Mouse (Mus musculus) heart, embryonic 10.5 days (tissue): Measurements from ENCODE around the gene Osbpl2. TPM values are rescaled to one million over a fixed set of nuclear protein-coding genes. Genes with fewer than 3 reads are reported as not detected.

ENCODE experiments used
- DNase-seq: peaks from one replicate; pipeline ENCODE4 v3.0.0-alpha.2; 2017; ENCODE audit warnings: low spot score
- H3K27ac ChIP-seq: fragments of 300-500 bp; sonication (generic); 2 replicates; pipeline ENCODE4 v1.5.1; 2016; ENCODE audit warnings: mild to moderate bottlenecking
- H3K27me3 ChIP-seq: fragments of 300-500 bp; sonication (generic); 2 replicates; pipeline ENCODE4 v1.6.1; 2016; ENCODE audit warnings: mild to moderate bottlenecking; ENCODE audit not compliant: poor library complexity, insufficient read depth, severe bottlenecking
- H3K36me3 ChIP-seq: fragments of 300-500 bp; sonication (generic); 2 replicates; pipeline ENCODE4 v1.6.1; 2016; ENCODE audit warnings: mild to moderate bottlenecking, moderate library complexity
- H3K4me1 ChIP-seq: fragments of 300-500 bp; sonication (generic); 2 replicates; pipeline ENCODE4 v1.6.1; 2016; ENCODE audit warnings: mild to moderate bottlenecking
- H3K4me3 ChIP-seq: fragments of 300-500 bp; sonication (generic); 2 replicates; pipeline ENCODE4 v1.5.1; 2016; ENCODE audit warnings: mild to moderate bottlenecking, moderate library complexity
- H3K9me3 ChIP-seq: fragments of 300-500 bp; sonication (generic); 2 replicates; pipeline ENCODE4 v1.6.1; 2016; ENCODE audit warnings: mild to moderate bottlenecking, moderate library complexity
- WGBS: fragments of 180-500 bp; shearing (Covaris S2); methylation state at CpG from one replicate; pipeline ENCODE4 v1.1.7; 2016; 5-methylcytosine and 5-hydroxymethylcytosine counted together
- polyA plus RNA-seq: library from polyadenylated mRNA; unstranded; fragments of >200 nt; fragmentation: Nextera tagmentation; extraction: Ambion mirVana; gene quantifications from 2 replicates; pipeline ENCODE4 v1.2.1, GENCODE M21; 2016

Osbpl2 gene
- polyA plus RNA-seq, 1 experiment from 2014 or later: 29.7 TPM

GRCm38 (mm10) chr2:180087472-180087871 is 31.6 kb upstream of the Osbpl2 start:
- Histone ChIP-seq H3K27ac (no peak overlapping the region), H3K4me3 (no peak overlapping the region), H3K36me3 (peaks cover 32% of the 10 kb centered on the region), H3K4me1 (peaks cover 7% of the 10 kb centered on the region; the same call in 1 of the 2 replicates), H3K27me3 (peaks cover 14% of the 10 kb centered on the region; the same call in 1 of the 2 replicates), H3K9me3 (no peaks in the 10 kb centered on the region)
- 86% methylated on average over 4 of the region's 4 CpGs for WGBS
- DNase-seq: no peak

- H3K4me3 ChIP-seq: no peak overlapping the region
- no peaks in the 10 kb centered on the region for H3K4me1 ChIP-seq
- DNase-seq: no peak
Measured at GRCm38 (mm10) chr2:180090285-180090684, 28.8 kb upstream of the Osbpl2 start.

DNA sequence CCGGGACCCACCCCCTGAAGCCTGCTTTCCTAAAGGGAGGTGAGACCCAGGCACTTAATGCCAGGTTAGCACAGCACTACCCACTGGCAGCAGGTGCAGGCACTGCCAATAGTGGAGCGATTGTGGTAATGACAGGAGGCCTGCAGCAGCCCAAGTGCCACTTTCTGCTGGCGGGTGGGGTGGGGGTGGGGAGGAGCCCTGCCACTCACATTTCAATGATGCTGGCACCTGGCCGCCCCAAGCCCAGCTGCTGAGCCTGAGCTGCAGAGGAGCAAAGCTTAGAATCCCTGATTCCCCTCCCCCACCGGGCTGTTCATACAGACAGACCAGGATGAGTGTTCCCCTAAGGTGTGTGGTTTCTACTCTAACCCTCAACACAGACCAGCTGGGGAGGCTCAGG is 23.4 kb upstream of the Osbpl2 start:
- WGBS: 40% methylated on average over 5 of the region's 5 CpGs
- Histone ChIP-seq H3K9me3 (no peaks in the 10 kb centered on the region), H3K27ac (no peak overlapping the region), H3K4me3 (no peak overlapping the region), H3K4me1 (peaks cover 10% of the 10 kb centered on the region), H3K27me3 (peaks cover 58% of the 10 kb centered on the region), H3K36me3 (no peaks in the 10 kb centered on the region)
- DNase-seq: no peak

More at GRCm38 (mm10) chr2:180090285-180090684, 28.8 kb upstream of the Osbpl2 start:
- 70% methylated on average over 11 of the region's 11 CpGs for WGBS
- Histone ChIP-seq H3K27me3 (peaks cover 16% of the 10 kb centered on the region; the same call in 1 of the 2 replicates), H3K9me3 (no peaks in the 10 kb centered on the region), H3K27ac (no peak overlapping the region), H3K36me3 (peaks cover 11% of the 10 kb centered on the region)

DNA sequence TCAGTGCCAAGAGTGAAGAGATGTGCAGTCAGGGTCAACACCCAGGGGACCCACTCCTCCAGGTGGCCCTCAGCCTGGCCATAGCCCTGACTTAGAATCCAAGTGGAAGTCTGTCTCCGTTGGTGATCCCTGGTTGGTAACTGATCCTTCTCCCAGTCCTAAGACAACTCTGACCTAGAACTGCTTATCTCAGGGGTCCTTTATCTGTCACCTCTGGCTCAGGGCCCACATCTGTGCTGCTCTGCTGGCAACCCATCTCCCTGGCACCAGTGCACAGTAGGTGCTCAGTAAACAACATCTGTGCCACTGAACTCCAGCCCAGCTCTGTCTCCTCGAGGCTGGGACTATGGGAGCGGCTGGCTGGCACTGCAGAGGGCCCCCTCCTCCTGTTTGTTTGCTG is 21.5 kb upstream of the Osbpl2 start:
- no peaks in the 10 kb centered on the region for H3K36me3 ChIP-seq
- 42% methylated on average over 3 of the region's 3 CpGs for WGBS
- H3K27me3 ChIP-seq: peaks cover 72% of the 10 kb centered on the region
- no peaks in the 10 kb centered on the region for H3K9me3 ChIP-seq
- peaks cover 10% of the 10 kb centered on the region for H3K4me1 ChIP-seq
- no peak overlapping the region for H3K27ac ChIP-seq
- no peak for DNase-seq
- H3K4me3 ChIP-seq: no peak overlapping the region

- 27% methylated on average over 5 of the region's 5 CpGs for WGBS
- H3K4me3 ChIP-seq: no peak overlapping the region
- H3K27me3 ChIP-seq: peaks cover 78% of the 10 kb centered on the region
- no peaks in the 10 kb centered on the region for H3K36me3 ChIP-seq
- H3K4me1 ChIP-seq: peaks cover 12% of the 10 kb centered on the region
- no peak for DNase-seq
- H3K27ac ChIP-seq: no peak overlapping the region
- no peaks in the 10 kb centered on the region for H3K9me3 ChIP-seq
Measured at GRCm38 (mm10) chr2:180098167-180098566, 20.9 kb upstream of the Osbpl2 start.

DNA sequence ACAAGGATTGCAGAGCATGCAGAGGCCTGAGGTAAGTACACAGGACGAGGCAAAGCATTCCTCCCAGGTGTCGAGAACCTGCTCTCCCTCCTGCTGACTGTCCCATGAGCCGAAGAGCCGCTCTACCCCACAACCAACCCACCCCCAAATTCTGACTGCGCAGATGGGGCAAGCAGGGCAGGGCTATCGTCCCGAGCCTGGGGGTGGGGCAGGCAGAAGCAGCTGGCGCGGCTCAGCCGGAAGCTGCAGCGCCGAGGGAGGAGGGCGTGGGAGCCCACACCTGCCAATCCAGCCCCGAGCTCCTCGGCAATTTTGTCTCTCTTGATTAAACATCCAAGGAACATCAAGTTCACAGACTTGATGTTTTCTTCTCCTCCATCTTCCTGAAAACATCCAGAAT is 19.6 kb upstream of the Osbpl2 start:
- Histone ChIP-seq H3K27ac (no peak overlapping the region), H3K4me1 (peaks cover 26% of the 10 kb centered on the region), H3K27me3 (peaks cover 92% of the 10 kb centered on the region), H3K4me3 (peak overlapping the region; percentile 15; the same call in 1 of the 2 replicates), H3K36me3 (no peaks in the 10 kb centered on the region), H3K9me3 (no peaks in the 10 kb centered on the region)
- no peak for DNase-seq
- 9% methylated on average over 15 of the region's 15 CpGs for WGBS

DNA sequence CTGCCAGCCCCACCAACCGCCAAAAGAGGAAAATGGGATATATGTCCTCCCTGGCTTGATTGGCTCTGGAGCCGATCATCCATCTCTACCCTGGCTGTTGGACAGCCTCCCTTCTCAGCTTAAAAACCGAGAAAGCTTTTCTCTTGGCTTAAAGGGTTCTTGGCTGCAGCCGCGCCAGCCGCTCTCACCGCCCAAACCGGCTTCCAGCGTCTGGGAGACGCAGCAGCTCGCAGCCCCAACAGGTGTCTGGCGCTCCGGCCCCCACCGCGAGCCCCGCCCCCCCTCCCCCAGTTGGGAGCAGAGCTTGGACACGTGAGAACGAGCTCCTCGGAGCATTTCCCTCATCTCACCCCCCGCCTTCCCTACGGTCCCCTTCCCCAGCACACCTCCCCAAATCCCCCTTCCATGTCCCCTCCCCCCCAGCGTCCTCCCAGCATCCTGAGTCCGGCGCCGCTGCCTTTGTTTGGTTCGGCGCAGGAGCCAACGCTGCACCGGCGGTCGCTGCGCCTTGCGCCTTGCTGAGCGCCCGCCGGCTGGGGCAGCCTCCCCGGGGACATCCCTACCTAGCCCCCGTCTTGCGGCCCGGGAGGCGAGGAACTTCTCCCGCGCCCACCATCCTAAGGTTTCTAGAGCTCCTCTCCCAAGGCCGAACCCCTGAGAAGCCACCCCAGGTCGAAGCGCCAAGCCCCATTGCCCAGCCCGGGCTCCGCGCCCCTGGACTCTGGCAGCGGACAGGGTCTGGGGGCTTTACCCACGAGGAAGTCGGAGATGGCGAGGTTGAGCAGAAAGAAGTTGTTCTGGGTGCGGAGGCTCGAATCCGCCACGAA is 15.7 kb upstream of the Osbpl2 start:
- Histone ChIP-seq H3K36me3 (no peaks in the 10 kb centered on the region), H3K27me3 (peaks cover 83% of the 10 kb centered on the region), H3K9me3 (no peaks in the 10 kb centered on the region), H3K27ac (no peak overlapping the region), H3K4me1 (peaks cover 35% of the 10 kb centered on the region), H3K4me3 (peak overlapping the region; percentile 72)
- WGBS: 2% methylated on average over 57 of the region's 57 CpGs
- no peak for DNase-seq

DNA sequence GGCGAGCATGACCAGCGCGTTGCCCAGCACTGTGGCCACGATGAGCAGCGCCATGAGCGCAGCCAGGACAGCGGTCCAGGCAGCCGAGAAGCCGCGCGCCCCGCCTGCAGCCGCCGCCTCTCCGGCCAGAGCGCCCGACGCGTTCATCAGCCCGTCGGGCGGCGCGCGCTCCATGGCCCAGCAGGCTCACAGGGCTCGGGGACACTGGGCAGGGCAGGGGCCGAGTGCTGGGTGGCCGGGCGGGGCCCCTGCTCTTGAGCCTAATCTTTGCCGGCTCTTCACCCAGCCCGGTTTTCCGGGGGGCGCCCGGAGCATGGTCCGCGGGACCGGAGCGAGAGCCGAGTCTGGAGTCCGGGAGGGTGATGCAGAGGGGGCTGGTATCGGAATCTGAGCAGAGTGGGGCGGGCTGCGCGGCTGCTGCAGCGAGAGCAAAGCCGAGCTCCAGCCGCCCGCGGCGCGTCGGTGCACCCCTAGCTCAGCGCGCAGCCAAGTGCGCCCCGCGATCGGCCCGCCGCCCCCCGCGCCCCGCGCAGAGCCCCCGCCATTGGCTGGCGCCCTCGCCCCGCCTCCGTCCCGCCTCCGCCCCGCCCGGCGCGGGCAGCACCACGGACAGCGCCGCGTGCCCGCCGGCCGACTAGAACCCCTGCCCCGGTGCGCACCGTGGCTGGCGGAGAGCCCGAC is 15.0 kb upstream of the Osbpl2 start, which contains the start of gene Hrh3:
Gene Hrh3 (minus strand): TSS at position 511 of the 681 bp plus-strand sequence.
- H3K4me3 ChIP-seq: peak within 1 kb of the TSS; percentile 72
- peaks cover 76% of the 10 kb centered on the region for H3K27me3 ChIP-seq
- DNase-seq: peak; percentile 84
- H3K4me1 ChIP-seq: peaks cover 40% of the 10 kb centered on the region
- H3K27ac ChIP-seq: no peak within 1 kb of the TSS
- WGBS: under 1% methylated on average over 79 of the region's 87 CpGs
- H3K9me3 ChIP-seq: no peaks in the 10 kb centered on the region
- H3K36me3 ChIP-seq: no peaks in the 10 kb centered on the region

DNA sequence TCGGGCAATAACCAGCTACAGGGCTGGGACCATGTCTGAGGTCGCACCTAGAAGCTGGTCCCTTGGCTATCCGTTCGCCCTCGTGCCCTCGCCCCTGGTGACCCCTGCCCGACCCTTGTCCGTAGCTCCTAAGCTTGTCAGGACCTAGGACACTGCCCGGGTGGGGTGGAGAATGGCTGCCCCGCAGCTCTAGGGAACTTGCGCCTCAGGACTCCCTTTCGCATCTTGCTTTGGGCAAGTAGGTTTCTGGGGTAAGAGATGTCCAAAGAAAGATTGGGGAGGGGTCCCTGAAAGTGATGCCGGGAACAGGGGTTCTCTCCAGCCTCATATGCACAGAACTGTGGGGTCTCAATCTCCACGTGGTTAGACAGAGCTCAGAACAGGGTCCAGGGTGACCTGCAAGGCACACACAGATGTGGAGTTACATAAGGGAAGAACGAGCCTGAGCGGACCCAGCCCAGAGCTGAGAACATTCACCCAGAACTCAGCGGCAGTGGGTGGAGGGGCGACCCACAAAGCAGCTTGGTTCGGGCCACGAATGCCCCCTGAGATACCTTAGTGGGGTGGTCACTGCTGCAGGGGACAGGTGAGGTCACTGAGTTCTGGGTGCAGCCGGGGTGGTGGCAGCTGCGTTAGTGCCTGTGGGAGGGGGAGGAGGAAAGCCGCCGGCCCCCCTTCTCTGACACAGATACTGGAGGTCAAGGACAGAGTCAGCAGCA is 14.3 kb upstream of the Osbpl2 start:
- no peaks in the 10 kb centered on the region for H3K36me3 ChIP-seq
- no peaks in the 10 kb centered on the region for H3K9me3 ChIP-seq
- no peak for DNase-seq
- peaks cover 40% of the 10 kb centered on the region for H3K4me1 ChIP-seq
- H3K4me3 ChIP-seq: peak overlapping the region; percentile 72
- no peak overlapping the region for H3K27ac ChIP-seq
- H3K27me3 ChIP-seq: peaks cover 69% of the 10 kb centered on the region
- 12% methylated on average over 24 of the region's 24 CpGs for WGBS

DNA sequence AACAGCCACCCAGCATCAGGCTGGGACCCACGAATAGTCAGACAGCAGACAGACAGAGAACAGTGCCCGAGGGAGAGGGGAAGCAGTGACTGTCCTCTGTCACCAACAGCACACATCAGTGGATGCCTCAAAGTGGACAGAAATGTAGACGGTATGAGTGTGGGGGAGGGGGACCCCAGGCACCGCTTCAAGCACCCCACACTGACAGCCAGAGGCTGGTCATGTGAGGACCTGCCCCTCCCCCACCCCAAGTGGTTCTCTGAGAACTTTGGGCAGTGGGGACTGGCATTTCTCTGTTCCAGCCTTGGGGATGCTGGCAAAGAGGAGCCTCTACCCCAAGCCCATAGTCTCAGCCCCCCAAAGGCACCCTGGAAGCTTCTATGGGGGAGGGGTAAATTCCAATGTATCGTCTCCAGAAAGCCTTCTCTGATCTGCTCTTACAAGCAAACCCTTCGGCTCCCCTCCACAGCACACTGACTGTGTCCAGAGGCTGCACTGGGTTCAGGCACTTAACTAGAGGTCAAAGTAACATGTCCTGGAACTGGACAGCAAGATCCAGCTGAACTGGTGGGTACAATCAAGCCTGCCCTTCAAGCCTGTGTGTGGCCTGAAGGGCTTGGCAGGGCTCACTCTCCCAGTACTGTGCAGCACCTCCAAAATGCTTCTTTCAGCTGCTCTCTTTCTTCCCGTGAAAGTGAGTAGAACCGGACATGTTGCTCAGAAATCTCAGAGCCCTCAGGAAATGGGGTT is 13.5 kb upstream of the Osbpl2 start:
- H3K4me3 ChIP-seq: 0 out of 2 replicates have a peak overlapping the region, but pooled peaks have one; percentile 4
- H3K27ac ChIP-seq: no peak overlapping the region
- peaks cover 46% of the 10 kb centered on the region for H3K4me1 ChIP-seq
- no peaks in the 10 kb centered on the region for H3K9me3 ChIP-seq
- no peaks in the 10 kb centered on the region for H3K36me3 ChIP-seq
- 22% methylated on average over 8 of the region's 8 CpGs for WGBS
- peaks cover 61% of the 10 kb centered on the region for H3K27me3 ChIP-seq
- DNase-seq: no peak

DNA sequence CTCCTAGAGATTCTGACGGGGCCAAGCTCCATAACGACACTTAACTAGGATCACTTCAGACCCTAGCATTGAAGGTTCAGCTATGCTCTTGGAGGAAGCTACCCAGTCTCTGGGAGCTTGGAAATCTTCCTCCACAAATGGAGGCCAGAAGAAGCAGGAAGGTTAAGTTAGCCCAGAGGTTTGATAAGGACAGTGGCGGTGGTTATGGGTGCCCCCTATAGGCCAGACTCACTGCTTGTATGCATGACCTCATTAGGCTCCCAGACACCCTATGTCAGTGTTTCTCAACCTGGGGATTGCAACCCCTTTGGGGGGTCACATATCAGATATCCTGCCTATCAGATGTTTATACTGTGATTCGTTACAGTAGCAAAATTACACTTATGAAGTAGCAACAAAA is 12.0 kb upstream of the Osbpl2 start:
- H3K36me3 ChIP-seq: no peaks in the 10 kb centered on the region
- DNase-seq: no peak
- H3K4me3 ChIP-seq: no peak overlapping the region
- peaks cover 53% of the 10 kb centered on the region for H3K27me3 ChIP-seq
- H3K27ac ChIP-seq: no peak overlapping the region
- H3K9me3 ChIP-seq: no peaks in the 10 kb centered on the region
- peaks cover 52% of the 10 kb centered on the region for H3K4me1 ChIP-seq
- WGBS: 57% methylated on average over 4 of the region's 4 CpGs

- H3K27ac ChIP-seq: no peak overlapping the region
- no peak overlapping the region for H3K4me3 ChIP-seq
- peaks cover 49% of the 10 kb centered on the region for H3K4me1 ChIP-seq
- 58% methylated on average over 6 of the region's 6 CpGs for WGBS
- DNase-seq: no peak
- peaks cover 48% of the 10 kb centered on the region for H3K27me3 ChIP-seq
- H3K9me3 ChIP-seq: no peaks in the 10 kb centered on the region
- H3K36me3 ChIP-seq: no peaks in the 10 kb centered on the region
Measured at GRCm38 (mm10) chr2:180108285-180108684, 10.8 kb upstream of the Osbpl2 start.
